Mouse (Mus musculus): ENCODE measurements around the gene Tspan11.

DNA sequence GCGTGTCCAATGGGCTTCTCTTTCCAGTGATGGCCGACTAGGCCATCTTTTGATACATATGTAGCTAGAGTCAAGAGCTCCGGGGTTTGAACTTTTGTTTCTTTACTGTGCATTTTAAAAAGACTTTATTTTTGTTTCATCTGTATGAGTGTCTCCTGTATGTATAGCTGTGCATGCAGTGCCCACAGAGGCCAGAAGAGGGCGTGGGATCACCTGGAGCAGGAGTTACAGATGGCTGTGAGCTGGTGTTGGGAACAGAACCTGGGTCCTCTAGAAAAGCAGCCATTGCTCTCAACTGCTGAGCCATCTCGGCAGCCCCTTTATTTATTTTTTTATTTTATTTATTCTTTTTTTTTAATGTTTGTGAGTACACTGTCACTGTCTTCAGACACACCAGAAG, 109.5 kb downstream of the Tspan11 start:
- peak; percentile 35 for TF ChIP-seq CTCF (IDR thresholded peaks at IDR 0.05)
- TF ChIP-seq EP300 (IDR thresholded peaks at IDR 0.05): no peak

Data from lung, postnatal 0 days (tissue).